Mouse (Mus musculus): ENCODE results near the gene Sprr2j-ps.

Sprr2j-ps gene

GRCm38 (mm10) chr3:92417782-92418181, at the start of gene Sprr2j-ps:
Gene Sprr2j-ps (plus strand): TSS chr3:92418082.
- no peak for DNase-seq (ENCODE audit: extremely low read depth, low read depth)

- no peak for DNase-seq (ENCODE audit: extremely low read depth, low read depth)
Measured at GRCm38 (mm10) chr3:92373613-92374012, 44.3 kb upstream of the Sprr2j-ps start.

- DNase-seq (ENCODE audit: extremely low read depth, low read depth), result no peak
Measured at GRCm38 (mm10) chr3:92385385-92385784, 32.5 kb upstream of the Sprr2j-ps start, which contains the start of gene Sprr2h. Gene Sprr2h (plus strand): TSS chr3:92385685.

GRCm38 (mm10) chr3:92394301-92394700, 23.6 kb upstream of the Sprr2j-ps start:
- DNase-seq (ENCODE audit: extremely low read depth, low read depth), result no peak

GRCm38 (mm10) chr3:92407691-92408090, 10.2 kb upstream of the Sprr2j-ps start, which contains the start of gene Sprr2i:
Gene Sprr2i (plus strand): TSS chr3:92407991.
- no peak for DNase-seq (ENCODE audit: extremely low read depth, low read depth)

- DNase-seq (ENCODE audit: extremely low read depth, low read depth), result no peak
Measured at GRCm38 (mm10) chr3:92429323-92429722, 11.4 kb downstream of the Sprr2j-ps start, which contains the start of gene Gm9774. Gene Gm9774 (minus strand): TSS chr3:92429423.

GRCm38 (mm10) chr3:92432282-92432681, 14.4 kb downstream of the Sprr2j-ps start, which contains the start of gene Sprr2k:
Gene Sprr2k (plus strand): TSS chr3:92432582.
- DNase-seq (ENCODE audit: extremely low read depth, low read depth), result no peak

GRCm38 (mm10) chr3:92438689-92439088, 20.8 kb downstream of the Sprr2j-ps start, which contains the start of gene Sprr1b:
Gene Sprr1b (minus strand): TSS chr3:92438789.
- DNase-seq (ENCODE audit: extremely low read depth, low read depth), result no peak

- no peak for DNase-seq (ENCODE audit: extremely low read depth, low read depth)
Measured at GRCm38 (mm10) chr3:92440177-92440576, 22.3 kb downstream of the Sprr2j-ps start.

- no peak for DNase-seq (ENCODE audit: extremely low read depth, low read depth)
Measured at GRCm38 (mm10) chr3:92455151-92455550, 37.3 kb downstream of the Sprr2j-ps start.

- DNase-seq (ENCODE audit: extremely low read depth, low read depth), result no peak
Measured at GRCm38 (mm10) chr3:92458620-92459019, 40.7 kb downstream of the Sprr2j-ps start, which contains the start of gene Sprr3. Gene Sprr3 (minus strand): TSS chr3:92458720.

GRCm38 (mm10) chr3:92466576-92466975, 48.7 kb downstream of the Sprr2j-ps start:
- DNase-seq (ENCODE audit: extremely low read depth, low read depth), result no peak

GRCm38 (mm10) chr3:92467424-92467823, 49.5 kb downstream of the Sprr2j-ps start:
- no peak for DNase-seq (ENCODE audit: extremely low read depth, low read depth)
